Mouse (Mus musculus) embryonic fibroblast, embryonic 13.5 days (primary cell): Measurements from ENCODE around the gene Zfp740.

Experiments
- CTCF ChIP-seq: IDR thresholded peaks from 2 replicates; pipeline ENCODE4 v1.5.1; 2011; ENCODE audit warnings: mild to moderate bottlenecking, control low read depth, low read length, moderate library complexity, borderline replicate concordance; ENCODE audit not compliant: insufficient read depth
- POLR2A ChIP-seq: IDR thresholded peaks from 2 replicates; pipeline ENCODE4 v1.6.1; 2011; ENCODE audit warnings: low read depth, mild to moderate bottlenecking, control low read depth, low read length, moderate library complexity

DNA sequence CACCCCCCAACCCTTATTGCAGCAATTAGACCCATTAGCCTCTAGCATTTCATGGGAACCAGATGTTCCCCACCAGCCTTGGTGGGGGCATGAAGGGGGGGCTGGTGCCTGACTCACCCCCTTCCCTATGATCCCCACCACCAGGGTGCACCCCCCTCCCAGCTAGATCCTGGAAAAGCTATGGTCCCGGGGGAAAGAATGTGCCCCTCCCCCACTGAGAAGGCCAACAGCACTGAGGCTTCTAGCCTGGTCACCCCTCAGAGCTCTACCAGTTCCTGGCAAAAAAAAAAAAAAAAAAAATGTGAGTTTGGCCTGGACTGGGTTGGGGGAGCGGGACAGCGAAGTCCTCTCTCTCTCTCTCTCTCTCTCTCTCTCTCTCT, 45.8 kb downstream of the Zfp740 start:
- no peak for TF ChIP-seq CTCF
- TF ChIP-seq POLR2A: no peak
